Mouse (Mus musculus): ENCODE measurements around the gene H2afj.

DNA sequence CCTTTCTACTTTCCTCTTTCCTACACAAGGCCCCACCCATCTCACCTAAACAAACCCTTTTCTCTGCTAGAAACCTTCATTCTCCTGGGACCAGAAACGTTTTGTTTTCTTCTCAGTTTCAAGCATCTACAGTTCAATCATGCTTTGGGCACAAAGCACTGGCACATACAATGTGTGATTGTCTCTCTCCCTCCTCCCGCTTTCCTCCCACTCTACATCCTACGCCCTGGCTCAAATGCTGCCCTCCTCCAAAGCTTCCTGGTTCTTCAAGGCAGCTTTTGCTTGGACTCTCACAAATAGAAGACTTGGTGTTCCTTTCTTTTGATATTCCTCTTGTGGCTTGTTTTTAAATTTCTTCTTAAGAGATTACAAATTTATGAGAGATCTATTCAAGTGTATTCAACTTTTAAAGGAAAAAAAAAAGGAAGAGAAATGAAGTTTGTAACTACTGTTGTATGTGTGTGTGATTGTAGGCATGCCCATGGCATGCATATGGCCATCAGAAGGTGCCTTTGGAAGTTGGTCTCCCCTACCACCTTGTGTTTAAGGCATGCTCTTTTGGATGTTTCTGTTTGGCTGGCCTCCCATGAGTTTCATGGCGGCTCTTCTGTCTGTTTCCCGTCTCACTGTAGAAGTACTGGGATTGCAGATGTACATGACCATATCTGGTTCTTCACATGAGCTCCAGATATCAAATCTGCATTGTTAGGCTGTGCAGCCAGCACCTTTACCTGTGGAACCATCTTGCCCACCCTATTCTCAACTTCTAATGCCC is 37.8 kb downstream of the H2afj start:
- no peak for TF ChIP-seq CTCF (conservative IDR thresholded peaks at IDR 0.05; ENCODE audit: insufficient read depth, insufficient read length, low read depth, low read length)
- TF ChIP-seq POLR2A (IDR thresholded peaks at IDR 0.05; ENCODE audit: low read depth, low read length), result no peak
